Mouse (Mus musculus): ENCODE results near the gene Alox12b. TPM values are rescaled to one million over a fixed set of nuclear protein-coding genes. Genes with fewer than 3 reads are reported as not detected.

The Alox12b gene
- total RNA-seq, 4 experiments from 2014 or later: not detected

DNA sequence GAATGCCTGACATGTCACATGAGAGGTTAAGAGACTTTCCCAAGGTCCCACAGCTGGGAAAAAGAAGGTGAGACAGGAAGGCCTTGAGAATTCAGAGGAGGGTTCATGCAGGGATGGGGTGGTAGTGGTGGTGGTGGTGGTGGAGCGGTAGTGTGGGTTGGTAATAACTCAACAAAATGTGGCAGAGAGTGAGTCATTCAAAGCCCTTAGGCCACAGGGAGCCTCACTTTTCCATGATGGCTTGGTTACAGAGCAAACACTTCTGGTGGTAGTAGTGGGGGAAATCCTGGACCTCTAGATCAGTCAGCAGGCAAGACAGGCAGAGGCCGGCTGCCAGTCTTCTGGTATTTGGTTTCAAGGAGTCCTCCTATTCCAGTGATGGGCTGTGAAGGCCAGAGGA, 15.8 kb downstream of the Alox12b start:
- DNase-seq (ENCODE audit: low spot score in 2 of 2): no peak

DNA sequence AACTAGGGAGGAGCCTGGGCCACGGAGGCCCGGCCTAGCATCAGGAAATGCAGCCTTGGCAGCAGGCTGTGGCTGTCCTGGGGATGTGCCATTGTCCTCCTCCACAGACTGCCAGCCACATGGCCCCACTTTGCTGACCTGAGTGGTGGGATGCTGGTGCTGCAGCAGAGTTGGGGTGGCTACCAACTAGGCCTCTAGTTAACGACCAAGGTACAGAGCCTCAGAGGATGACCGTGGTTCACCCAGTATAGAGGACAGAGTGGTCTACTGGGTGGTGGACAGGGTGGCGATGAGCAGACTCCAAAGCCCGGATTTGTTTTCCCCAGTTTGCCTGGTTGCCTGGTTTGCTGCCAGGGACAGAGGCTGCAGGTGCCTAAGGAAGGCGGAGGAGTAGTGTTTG, 17.9 kb downstream of the Alox12b start:
- no peak for DNase-seq (ENCODE audit: low spot score in 2 of 2)

DNA sequence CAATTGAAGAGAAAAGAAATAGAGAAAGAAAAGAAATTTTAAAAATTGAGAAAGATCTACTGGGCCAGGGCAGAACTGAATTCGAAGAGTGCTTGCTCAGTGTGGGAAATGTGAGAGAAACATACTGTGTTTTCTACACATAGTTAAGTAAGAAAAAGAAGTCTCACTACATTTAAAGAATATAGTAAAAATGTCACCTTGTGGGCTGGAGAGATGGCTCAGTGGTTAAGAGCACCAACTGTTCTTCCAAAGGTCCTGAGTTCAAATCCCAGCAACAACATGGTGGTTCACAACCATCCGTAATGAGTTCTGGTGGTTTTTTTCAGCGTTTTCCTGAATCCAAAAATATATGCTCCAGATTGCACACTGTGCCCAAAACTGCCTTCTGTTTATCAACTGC, 21.7 kb downstream of the Alox12b start:
- no peak for DNase-seq (ENCODE audit: low spot score in 2 of 2)

DNA sequence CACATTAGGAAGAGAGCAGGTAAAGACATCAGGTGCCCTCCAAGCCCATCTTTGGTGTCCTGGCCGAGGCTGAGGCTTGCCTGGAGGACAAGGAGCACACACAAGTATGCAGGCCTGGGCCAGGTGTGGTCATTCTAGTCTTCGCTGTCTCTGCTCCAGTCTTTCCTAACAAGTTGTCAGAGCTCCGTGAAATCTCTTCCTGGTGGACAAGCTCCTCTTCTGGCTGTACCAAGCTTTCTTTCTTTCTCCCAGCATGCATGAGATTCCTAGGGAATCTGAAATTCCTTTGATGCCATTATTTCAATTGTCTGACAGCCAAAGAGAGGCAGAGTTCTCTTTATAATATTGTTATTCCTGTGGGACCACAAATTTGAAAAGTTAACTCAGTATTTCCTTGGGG, 22.7 kb downstream of the Alox12b start:
- DNase-seq (ENCODE audit: low spot score in 2 of 2): no peak

DNA sequence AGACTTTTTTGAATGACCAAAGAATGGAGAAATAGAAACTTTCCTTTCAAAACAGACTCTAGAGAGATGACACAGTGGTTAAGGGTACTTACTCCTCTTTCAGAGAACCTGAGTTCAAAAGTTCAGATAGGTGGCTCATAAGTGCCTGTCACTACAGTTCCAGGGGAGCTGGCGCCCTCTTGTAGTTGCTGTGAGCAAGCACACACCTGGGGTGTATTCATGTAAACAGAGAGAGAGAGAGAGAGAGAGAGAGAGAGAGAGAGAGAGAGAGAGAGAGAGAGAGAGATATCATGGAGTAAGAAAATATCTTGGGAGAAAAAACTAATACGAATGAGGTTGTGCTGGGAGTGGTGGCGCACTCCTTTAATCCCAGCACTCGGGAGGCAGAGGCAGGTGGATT, 23.3 kb downstream of the Alox12b start:
- no peak for DNase-seq (ENCODE audit: low spot score in 2 of 2)

DNA sequence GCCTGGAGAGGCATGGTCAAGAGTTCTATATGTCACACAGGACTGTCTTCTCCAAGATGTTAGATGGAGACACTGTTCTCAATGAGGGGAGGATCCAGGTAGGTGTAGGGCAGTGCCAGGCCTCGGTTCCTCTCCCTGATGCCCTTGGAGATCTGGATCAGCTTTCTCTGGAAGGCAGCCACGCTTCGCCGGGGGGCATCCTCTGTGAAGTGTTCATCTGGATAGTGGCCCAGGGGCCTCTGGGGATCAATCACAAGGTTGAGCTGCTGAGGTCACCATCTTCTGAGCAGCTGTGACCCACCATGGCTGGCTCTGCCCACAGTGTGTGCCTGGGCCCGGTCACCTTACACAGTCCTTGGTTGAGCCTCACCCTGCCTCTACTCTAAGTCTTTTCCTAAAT, 28.2 kb downstream of the Alox12b start:
- no peak for DNase-seq (ENCODE audit: low spot score in 2 of 2)

DNA sequence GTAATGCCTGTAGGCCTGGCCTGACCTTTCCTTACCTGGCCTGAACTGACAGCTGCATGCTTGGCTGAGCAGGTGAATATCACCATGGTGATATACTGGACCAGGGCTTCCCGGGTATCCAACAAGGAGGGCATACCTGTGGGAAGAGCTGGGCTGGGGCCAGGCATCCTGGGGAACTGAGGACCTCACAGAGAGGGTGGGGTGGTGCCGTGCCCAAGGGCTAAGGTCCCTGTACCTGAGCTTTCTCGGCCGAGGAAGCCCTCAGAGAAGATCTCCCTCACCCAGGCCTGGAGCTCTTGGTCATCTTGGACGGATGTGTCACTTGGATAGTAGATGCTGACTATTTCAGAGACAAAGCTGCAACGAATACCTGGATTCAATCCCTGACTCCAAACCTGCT, 29.1 kb downstream of the Alox12b start:
- no peak for DNase-seq (ENCODE audit: low spot score in 2 of 2)

DNA sequence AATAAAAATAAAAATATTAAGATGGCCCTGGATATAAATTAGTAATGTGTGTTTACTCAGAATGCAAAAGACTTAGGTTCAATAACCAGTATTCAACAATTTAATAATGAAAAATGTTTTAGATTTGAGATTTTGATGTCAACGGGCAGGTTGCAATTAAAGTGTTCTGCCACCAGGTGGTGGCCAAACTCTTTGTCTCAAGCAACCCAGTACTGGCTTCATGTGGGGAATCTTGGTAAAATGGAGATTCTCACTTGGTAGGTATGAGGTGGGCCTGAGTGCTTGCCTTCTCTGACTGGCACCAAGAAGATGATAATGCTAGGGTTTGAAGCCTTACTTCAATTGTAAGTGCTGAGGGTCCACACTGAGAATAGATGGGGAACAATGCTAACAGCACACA, 36.1 kb downstream of the Alox12b start:
- DNase-seq (ENCODE audit: low spot score in 2 of 2): no peak

DNA sequence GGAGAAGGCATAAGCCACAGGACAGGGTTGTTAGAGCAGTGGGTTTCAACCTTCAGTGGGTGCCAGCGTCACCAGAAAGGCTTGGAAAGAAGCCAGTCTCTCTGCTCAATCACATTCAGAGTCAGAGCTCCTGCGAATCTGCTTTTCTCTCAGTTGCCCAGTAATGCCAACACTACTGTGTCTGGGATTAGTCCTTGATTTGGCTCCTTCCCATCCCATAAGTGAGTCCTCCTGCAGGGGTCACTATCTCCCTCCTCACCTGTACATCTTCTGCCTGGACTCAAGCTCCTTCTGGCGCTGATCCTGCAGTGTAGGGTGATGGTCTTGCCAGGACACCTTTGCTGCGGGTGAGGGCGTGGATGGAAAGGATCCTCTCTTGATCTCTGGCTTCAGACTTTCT, 40.0 kb downstream of the Alox12b start:
- DNase-seq (ENCODE audit: low spot score in 2 of 2): no peak

DNA sequence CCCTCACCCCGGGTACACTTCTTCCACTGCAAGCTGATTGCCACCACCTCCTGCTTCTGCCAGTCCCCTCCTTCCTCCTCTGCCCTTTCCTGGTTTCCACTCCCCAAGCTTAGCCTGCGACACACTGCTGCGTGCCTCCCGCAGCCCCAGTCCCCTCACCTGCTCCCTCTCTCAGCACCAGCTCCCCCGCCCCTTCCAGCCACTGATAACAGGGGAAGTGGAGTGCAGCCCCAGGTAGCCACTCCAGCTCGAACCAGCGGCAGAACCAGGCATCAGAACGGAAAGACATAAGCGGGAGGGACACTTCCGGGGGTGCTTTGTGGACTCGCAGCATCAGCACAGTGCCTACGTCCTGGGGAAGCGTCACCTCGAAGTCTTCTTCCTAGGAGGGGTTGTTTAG, 40.4 kb downstream of the Alox12b start:
- DNase-seq (ENCODE audit: low spot score in 2 of 2): no peak

DNA sequence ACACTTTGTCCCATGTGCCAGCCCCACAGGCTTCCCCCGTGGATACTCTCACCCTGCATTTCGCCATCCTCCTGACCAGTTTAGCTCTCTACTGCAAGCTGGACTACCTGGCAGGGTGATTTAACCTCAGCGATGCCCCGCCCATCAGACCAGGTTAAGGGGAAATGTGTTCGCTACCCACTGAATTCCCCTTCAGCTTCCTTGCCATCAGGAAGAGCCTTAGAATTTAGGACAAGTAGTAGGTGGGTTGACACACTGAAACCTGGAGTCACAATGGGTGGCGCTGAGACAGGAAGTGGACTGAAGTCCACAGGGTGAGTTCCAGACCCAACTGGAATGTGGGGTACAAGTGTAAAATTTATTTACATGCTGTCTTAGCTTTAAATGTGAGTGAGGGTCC, 41.0 kb downstream of the Alox12b start, which contains the start of gene Alox8:
Gene Alox8, minus strand, starts transcription at position 101 of the 400 bp plus-strand sequence.
- no peak for DNase-seq (ENCODE audit: low spot score in 2 of 2)

DNA sequence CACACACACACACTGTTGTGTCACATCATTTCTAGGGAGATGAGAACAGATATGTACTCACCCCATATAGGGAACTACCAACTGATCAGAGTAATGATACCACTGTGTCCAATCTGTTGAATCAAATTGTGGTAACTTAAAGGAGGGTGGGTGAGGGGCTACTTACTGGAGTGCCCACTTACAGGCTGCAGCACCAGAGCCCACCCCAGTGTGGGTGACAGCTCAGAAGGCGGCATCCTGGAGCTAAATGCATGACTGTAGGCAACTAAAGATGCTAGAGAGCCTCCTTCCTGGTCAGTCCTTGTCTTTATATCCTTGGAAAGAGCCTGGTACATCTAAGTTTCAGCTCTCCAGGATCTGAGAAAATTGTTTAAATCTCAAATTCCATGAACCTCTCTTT, 42.5 kb downstream of the Alox12b start:
- DNase-seq (ENCODE audit: low spot score in 2 of 2): no peak

DNA sequence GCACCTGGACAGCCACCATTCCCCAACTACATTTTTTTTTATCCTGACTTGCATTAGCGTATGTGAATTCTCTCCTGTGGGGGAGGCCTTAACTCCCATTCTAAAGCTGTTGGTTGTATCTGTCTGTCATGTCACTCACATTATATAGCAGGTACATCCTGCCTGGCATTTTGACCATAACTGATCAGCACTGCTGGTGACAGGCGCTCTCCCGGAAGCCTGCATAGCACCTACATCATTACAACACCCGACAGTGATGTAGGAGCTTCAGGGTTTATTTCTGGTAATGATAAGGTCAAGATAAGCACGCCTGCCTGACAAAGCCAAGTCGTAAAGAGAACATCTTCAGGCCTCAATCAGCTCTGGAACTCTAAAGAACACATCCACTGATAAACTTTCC, 43.4 kb downstream of the Alox12b start:
- DNase-seq (ENCODE audit: low spot score in 2 of 2): no peak

DNA sequence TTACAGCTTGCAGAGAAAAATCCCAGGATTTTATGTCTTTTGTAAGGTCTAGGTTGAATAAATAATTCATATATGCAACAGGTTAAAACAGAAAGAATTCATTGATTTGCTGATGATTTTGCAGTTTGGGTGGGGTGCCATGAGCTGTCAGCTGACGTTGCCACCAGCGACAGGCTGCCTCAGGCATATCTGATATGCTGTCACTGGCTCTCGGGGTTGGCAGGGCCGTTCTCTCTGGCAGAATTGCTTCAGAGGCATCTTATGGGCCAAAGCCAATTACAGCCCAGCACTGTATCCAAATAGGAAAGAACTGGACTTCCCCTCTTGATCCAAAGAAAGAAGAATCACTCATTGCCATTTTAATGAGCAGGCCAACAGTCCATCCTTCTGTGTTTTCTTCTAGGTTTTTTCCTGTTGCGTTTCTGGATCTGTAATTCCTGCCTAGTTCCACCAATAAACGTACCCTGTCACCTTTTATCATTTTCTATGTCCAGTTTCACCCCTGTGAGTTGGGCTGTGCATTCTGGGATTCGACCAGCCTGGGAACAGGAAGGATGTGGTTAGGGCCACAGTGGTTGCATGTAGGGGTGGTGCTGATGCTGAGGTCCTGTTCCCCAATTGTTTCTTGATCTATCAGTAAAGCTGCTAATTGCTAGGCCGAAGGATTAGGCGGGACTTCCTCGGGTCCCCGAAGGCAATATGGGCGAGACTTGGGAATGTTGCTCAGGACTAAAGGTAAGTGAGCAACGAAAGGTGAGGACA, 45.9 kb downstream of the Alox12b start:
- DNase-seq (ENCODE audit: low spot score in 2 of 2): no peak

DNA sequence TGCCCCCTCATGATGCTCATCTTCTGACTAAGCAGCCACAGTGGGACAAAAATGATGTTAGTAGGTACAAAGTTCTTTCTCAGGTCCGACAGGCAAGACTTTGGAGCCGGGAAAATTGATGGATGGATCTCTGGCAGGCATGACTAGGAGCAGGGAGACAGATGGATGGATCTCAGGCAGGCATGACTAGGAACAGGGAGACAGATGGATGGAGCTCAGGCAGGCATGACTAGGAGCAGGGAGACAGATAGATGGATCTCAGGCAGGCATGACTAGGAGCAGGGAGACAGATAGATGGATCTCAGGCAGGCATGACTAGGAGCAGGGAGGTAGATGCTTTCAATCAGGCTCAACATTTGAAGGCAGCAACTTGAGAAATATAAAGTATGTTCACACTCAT, 54.6 kb downstream of the Alox12b start:
- no peak for DNase-seq (ENCODE audit: low spot score in 2 of 2)

DNA sequence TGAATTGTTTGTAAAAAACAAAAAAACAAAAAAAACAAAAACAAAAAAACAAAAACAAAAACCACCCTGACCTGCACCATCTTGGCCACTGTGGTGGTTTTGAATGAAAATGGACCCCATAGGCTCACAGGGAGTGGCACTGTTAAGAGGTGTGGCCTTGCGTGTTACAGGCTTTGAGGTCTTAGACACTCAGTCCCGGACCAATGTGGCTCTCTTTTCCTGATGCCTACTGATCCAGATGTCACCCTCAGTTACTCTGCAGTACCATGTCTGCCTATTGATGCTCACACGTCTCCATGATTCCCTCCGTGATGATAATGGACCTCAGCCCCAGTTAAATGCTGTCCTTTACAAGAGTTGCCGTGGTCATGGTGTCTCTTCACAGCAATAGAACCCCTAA, 60.6 kb downstream of the Alox12b start:
- no peak for DNase-seq (ENCODE audit: low spot score in 2 of 2)

DNA sequence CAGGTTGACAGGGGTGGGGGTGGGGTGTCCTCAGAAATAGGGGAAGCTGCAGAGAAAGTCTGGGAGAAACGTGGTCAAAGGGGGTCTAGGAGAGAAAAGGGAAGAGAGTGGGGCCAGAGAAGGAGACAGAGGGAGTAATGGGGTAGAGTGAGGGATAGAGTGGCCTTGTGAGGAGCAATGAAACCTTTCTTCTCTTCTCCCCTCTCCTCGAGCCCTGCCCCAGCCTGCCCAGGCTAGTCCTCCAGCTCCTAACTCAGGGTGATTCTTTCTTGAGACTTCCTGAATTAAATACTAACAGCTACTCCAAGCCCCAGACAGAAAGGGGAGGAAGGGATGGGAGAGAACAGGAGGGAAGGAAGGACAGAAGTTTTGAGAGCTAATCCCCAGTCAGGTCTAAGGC, 61.9 kb downstream of the Alox12b start:
- DNase-seq (ENCODE audit: low spot score in 2 of 2): no peak

Other genes with a start within 250 kb of the Alox12b start
- not detected for gene Odf4, start 229.9 kb upstream of the Alox12b start, total RNA-seq (2022)
- 1 to 10 TPM; 5.3 to 8.1 (median 6.6) TPM for gene Arhgef15, start 199.5 kb upstream of the Alox12b start, total RNA-seq (2022)
- 1 to 10 TPM; 3.5 to 4.8 (median 4.3) TPM for gene Slc25a35, start 188.9 kb upstream of the Alox12b start, total RNA-seq (2022)
- gene Rangrf, start 181.8 kb upstream of the Alox12b start, total RNA-seq (2022): 10 to 100 TPM; 59.5 to 84.1 (median 69.6) TPM
- 1 to 10 TPM; 4.9 to 9.3 (median 7.4) TPM for gene Pfas, start 148.5 kb upstream of the Alox12b start, total RNA-seq (2022)
- 10 to 100 TPM; 10.1 to 12.7 (median 11.0) TPM for gene Ctc1, start 141.1 kb upstream of the Alox12b start, total RNA-seq (2022)
- gene Aurkb, start 111.3 kb upstream of the Alox12b start, total RNA-seq (2022): under 1 TPM in 1 of 4 experiments, not detected in 3; 0.35 TPM
- 10 to 100 TPM; 22.4 to 26.2 (median 23.7) TPM for gene Borcs6, start 97.3 kb upstream of the Alox12b start, total RNA-seq (2022)
- gene Tmem107, start 86.2 kb upstream of the Alox12b start, total RNA-seq (2022): 1 to 10 TPM; 2.9 to 7.0 (median 5.2) TPM
- gene Vamp2, start 68.5 kb upstream of the Alox12b start, total RNA-seq (2022): 10 to 100 TPM; 31.4 to 39.6 (median 35.6) TPM
- 10 to 100 TPM; 58.8 to 81.4 (median 70.4) TPM for gene Per1, start 61.8 kb upstream of the Alox12b start, total RNA-seq (2022)
- gene Hes7, start 36.6 kb upstream of the Alox12b start, total RNA-seq (2022): not detected
- under 1 TPM in 1 of 4 experiments, not detected in 3; 0.18 TPM for gene 9130213A22Rik, start 34.4 kb upstream of the Alox12b start, total RNA-seq (2022)
- gene Aloxe3, start 31.1 kb upstream of the Alox12b start, total RNA-seq (2022): under 1 TPM in 1 of 4 experiments, not detected in 3; 0.21 TPM
- not detected for gene Alox8, start 40.9 kb downstream of the Alox12b start, total RNA-seq (2022)
- not detected for gene Gucy2e, start 80.0 kb downstream of the Alox12b start, total RNA-seq (2022)
- gene Cntrob, start 166.8 kb downstream of the Alox12b start, total RNA-seq (2022): 1 to 10 TPM in 1 of 4 experiments, under 1 TPM in 3; 0.72 to 1.5 (median 0.88) TPM
- 10 to 100 TPM; 33.6 to 42.2 (median 37.9) TPM for gene Trappc1, start 167.0 kb downstream of the Alox12b start, total RNA-seq (2022)
- under 1 TPM in 1 of 4 experiments, not detected in 3; 0.13 TPM for gene Kcnab3, start 169.3 kb downstream of the Alox12b start, total RNA-seq (2022)
- under 1 TPM in 1 of 4 experiments, not detected in 3; 0.22 TPM for gene Rnf227, start 183.5 kb downstream of the Alox12b start, total RNA-seq (2022)
- gene Chd3, start 212.4 kb downstream of the Alox12b start, total RNA-seq (2022): 1 to 10 TPM; 4.2 to 9.0 (median 5.5) TPM
- 10 to 100 TPM; 73.2 to 78.1 (median 75.7) TPM for gene Naa38, start 238.5 kb downstream of the Alox12b start, total RNA-seq (2022)
- gene Cyb5d1, start 238.6 kb downstream of the Alox12b start, total RNA-seq (2022): 10 to 100 TPM; 33.2 to 38.0 (median 36.7) TPM
- gene Tmem88, start 241.2 kb downstream of the Alox12b start, total RNA-seq (2022): 1 to 10 TPM; 4.1 to 4.6 (median 4.1) TPM

Data from gastrocnemius, adult 8-10 months (tissue).